Mouse (Mus musculus) 3134 (cell line): ENCODE measurements at regions not wholly inside any gene's neighbourhood (a gene's known extent, or its start where the extent isn't known, plus 50 kb on each side); places are given as distances from the start of the nearest gene placed in this dataset.

Experiments
- DNase-seq: peaks from one replicate; pipeline ENCODE4 v3.0.0-alpha.2; 2011; ENCODE audit warnings: low spot score; ENCODE audit not compliant: insufficient read length; ENCODE audit errors: extremely low read depth

- no peak for DNase-seq
Observed at GRCm38 (mm10) chr13:80502927-80503326, 380.3 kb upstream of the Arrdc3 start.

GRCm38 (mm10) chr13:80514171-80514981 is 368.8 kb upstream of the Arrdc3 start:
- no peak for DNase-seq

- DNase-seq, result no peak
Observed at GRCm38 (mm10) chr13:80514982-80515253, 368.3 kb upstream of the Arrdc3 start.

- no peak for DNase-seq
Observed at GRCm38 (mm10) chr13:80518836-80519235, 364.3 kb upstream of the Arrdc3 start.

- peak; percentile 43 for DNase-seq
Observed at GRCm38 (mm10) chr13:80519792-80520191, 363.4 kb upstream of the Arrdc3 start.

- DNase-seq, result no peak
Observed at GRCm38 (mm10) chr13:80535755-80536350, 347.3 kb upstream of the Arrdc3 start.

GRCm38 (mm10) chr13:80544951-80545350 is 338.2 kb upstream of the Arrdc3 start:
- DNase-seq, result no peak

- peak; percentile 71 for DNase-seq
Observed at GRCm38 (mm10) chr13:80557156-80557555, 326.0 kb upstream of the Arrdc3 start.
